Mouse (Mus musculus) gastrocnemius, postnatal 36 days (tissue): ENCODE measurements around the gene Olfr61. TPM values are rescaled to one million over a fixed set of nuclear protein-coding genes. Genes with fewer than 3 reads are reported as not detected.
"Not testable (repeated sequence)": the region's sequence is repeated elsewhere in the genome, so short reads cannot be mapped to it uniquely, and the experiment has no call there.

Experiments used
- DNase-seq, 2 experiments: peaks; one replicate each; pipeline ENCODE4 v3.0.0; 2022
- intact Hi-C: fragments of 180-260 bp; cut with DNase I; formaldehyde crosslinking; loops from one replicate; pipeline ENCODE4 v1.15.1; 2025
- long read RNA-seq, 2 experiments: library from polyadenylated mRNA; stranded (forward); transcript quantifications; one replicate each; pipeline ENCODE4 v2.0.0; 2021
- total RNA-seq, 2 experiments: library from RNA; stranded (reverse); gene quantifications; 2 replicates each; pipeline ENCODE4 v1.2.3; 2021

The Olfr61 gene
- not detected for total RNA-seq
- long read RNA-seq, experiment 1 = 0 reads
- long read RNA-seq, experiment 2 = 0 reads

DNA sequence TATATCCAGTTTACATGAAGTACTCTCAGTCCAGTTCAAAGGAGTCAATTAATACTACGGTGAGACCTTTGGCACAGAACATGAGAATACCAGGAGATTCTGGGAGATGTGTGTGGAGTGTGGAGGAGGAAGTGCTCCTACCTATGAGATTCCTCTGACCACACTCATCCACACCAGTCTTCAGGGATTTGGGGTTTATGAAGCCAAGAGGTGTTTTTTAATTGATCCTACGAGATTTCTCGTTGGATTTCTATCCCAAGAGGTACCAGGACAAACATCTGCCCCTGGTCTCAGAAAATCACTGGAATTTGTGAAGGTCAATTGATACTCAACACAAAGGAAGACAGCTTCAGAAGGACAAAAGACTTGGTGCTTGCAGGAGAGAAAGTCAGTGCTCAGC, at the start of gene Olfr61:
Olfr61 (plus strand) TSS at position 301 of the 400 bp plus-strand sequence.
- intact Hi-C loops, DNase-seq: not testable (repeated sequence)

DNA sequence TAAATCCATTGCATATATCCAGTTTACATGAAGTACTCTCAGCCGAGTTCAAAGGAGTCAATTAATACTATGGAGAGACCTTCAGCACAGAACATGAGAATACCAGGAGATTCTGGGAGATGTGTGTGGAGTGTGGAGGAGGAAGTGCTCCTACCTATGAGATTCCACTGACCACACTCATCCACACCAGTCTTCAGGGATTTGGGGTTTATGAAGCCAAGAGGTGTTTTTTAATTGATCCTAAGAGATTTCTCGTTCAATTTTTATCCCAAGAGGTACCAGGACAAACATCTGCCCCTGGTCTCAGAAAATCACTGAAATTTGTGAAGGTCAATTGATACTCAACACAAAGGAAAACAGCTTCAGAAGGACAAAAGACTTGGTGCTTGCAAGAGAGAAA, 27.8 kb upstream of the Olfr61 start, which contains the start of gene Olfr46:
Olfr46 (plus strand) TSS at position 301 of the 400 bp plus-strand sequence.
- DNase-seq, intact Hi-C loops: not testable (repeated sequence)

DNA sequence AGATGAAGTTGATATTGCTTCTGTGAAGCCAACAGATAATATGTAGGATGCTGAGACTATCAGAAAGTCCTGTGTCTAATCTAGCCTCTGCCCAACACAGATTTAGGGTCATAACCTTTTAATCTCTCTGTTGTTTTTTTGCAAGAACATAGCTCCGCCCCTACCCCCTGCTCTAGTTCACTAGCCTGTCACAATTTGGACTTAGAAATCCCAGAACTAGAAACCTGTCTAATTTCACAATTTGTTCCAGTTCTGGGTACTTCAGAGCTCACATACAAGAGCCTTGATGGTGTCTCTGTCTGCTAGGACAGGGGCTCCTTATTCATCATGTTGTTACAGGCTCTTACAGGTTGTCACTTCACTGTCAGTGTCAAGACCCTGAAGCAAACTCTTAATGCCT, 1.8 kb downstream of the Olfr61 start:
- intact Hi-C loops = no loop called here
- no peak for DNase-seq

DNA sequence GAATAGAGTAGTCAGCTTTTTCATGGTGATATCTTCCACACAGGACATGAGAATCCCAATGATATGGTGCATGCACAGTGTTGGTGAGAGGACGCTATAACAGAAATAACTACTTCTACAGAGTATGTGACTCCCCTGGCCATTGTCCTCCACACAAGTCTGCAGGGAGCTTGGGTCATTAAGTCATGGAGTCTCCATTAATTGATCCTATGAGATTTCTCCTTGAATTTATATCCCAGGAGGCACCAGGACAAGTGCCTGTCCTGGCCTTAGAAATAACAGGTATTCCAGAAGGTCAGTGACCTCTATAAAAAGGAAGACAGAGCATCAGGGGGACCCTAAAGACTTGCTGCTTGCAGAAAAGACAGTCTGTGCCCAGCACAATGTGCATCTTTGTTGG, 17.4 kb downstream of the Olfr61 start, which contains the start of gene Olfr53:
Olfr53 (plus strand) TSS at position 301 of the 400 bp plus-strand sequence.
- intact Hi-C loops = no loop called here
- no peak for DNase-seq

DNA sequence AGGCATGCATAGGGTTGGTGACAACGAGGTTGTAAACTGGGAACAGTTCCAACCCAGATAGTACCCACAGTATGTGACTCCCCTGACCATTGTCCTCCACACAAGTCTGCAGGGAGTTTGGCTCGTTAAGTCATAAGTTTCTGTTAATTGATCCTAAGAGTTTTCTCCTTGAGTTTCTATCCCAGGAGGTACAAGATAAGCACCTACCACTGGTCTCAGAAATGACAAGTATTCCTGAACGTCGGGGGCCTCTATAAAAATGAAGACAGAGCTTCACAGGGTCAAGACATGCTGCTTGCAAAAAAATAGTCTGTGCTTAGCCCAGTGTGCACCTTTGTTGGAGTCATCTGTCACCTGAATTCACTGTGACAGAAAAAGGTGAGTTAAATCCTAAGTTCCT, 30.9 kb downstream of the Olfr61 start, which contains the start of gene Olfr539:
Olfr539 (plus strand) TSS at position 301 of the 400 bp plus-strand sequence.
- no peak for DNase-seq
- intact Hi-C loops = no loop called here

DNA sequence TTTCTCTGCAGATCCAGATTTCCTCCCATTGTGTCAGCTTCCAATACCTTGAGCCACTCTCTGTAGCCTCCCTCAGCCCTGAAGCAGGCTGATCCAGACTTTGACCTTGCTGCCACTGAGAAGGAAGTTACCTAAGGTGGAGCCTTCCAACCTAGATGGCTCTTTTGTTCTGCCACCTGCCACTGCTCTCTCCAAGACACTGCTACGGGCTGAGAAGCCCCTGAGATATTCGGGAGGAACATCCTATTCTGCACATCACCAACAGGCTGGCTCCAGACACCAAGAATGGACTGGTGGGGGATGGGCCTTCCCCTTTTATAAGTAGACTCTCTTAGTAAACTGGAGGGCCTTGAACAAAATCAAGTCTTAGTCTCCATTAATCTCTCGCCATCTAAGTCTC, 41.9 kb downstream of the Olfr61 start:
- intact Hi-C loops, DNase-seq: not testable (repeated sequence)

DNA sequence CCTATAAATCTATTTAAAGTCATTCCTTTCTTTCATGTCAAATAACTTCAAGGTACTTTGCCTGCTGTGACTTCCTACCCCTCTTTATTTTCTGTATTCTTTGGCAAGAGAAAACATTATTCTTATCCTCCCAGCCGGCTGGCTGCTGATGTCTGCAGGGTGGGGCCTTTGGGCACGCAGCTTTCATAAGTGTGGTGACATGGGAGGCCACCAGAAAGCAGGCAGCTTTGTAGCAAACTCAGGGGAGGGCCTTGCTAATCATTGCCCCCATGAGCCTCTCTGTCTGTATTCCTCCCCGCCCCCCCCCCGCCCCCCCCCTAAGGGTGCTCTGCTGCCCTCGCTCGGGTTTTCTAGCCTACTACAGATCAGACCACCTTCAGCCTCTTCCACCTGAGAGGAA, 47.1 kb downstream of the Olfr61 start:
- intact Hi-C loops = no loop called here
- DNase-seq = no peak

DNA sequence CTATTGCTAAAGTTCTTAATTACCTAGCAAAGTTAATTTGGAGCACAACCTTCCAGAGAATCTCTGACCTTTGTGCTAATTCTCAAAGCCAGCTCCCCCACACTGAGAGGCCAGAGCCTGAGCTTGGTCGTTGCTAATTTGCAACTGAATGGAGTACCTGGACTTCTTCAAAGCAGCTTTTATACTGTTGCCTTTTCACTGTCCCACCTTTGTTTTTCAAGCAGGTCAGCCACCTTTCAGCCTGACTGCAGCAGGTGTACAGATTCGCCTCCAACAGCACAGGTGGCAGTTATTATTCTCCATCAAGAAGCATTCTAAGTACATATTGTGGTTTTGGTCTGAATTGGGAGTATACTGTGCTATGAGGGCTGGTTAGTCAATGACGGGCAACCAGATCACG, 50.8 kb downstream of the Olfr61 start:
- DNase-seq, intact Hi-C loops: not testable (repeated sequence)

DNA sequence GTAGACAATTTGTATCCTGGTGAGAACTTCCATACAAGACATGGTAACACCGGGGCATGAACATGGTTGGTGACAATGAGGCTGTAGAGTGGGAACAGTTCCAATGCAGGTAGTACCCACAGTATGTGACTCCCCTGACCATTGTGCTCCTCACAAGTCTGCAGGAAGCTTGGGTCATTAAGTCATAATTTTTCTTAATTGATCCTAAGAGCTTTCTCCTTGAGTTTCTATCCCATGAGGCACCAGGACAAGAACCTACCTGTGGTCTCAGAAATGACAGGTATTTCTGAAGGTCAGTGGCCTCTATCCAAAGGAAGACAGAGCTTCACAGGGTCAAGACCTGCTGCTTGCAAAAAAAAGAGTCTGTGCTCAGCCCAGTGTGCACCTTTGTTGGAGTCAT, 52.9 kb downstream of the Olfr61 start, which contains the start of gene Olfr45:
Olfr45 (plus strand) TSS at position 301 of the 400 bp plus-strand sequence.
- intact Hi-C loops = no loop called here
- no peak for DNase-seq

Other genes starting within 250 kb of the Olfr61 start
- not detected for gene Olfr531, start 226.1 kb upstream of the Olfr61 start, total RNA-seq
- not detected for gene Olfr532, start 207.3 kb upstream of the Olfr61 start, total RNA-seq
- gene Olfr533, start 165.6 kb upstream of the Olfr61 start, total RNA-seq = not detected
- not detected for gene Olfr535, start 144.8 kb upstream of the Olfr61 start, total RNA-seq
- gene Olfr536, start 121.6 kb upstream of the Olfr61 start, total RNA-seq = not detected
- not detected for gene Olfr538, start 61.1 kb upstream of the Olfr61 start, total RNA-seq
- not detected for gene Olfr46, start 27.7 kb upstream of the Olfr61 start, total RNA-seq
- not detected for gene Olfr53, start 17.5 kb downstream of the Olfr61 start, total RNA-seq
- gene Olfr539, start 31.0 kb downstream of the Olfr61 start, total RNA-seq = not detected
- gene Olfr45, start 53.0 kb downstream of the Olfr61 start, total RNA-seq = not detected
- gene Olfr541, start 68.3 kb downstream of the Olfr61 start, total RNA-seq = not detected
- gene Cyp2e1, start 134.8 kb downstream of the Olfr61 start, total RNA-seq = 10 to 100 TPM; 10.2 to 16.8 TPM
- not detected for gene Syce1, start 158.9 kb downstream of the Olfr61 start, total RNA-seq
- gene Zfp941, start 193.2 kb downstream of the Olfr61 start, total RNA-seq = under 1 TPM in 1 of 2 experiments, not detected in 1; 0.07 TPM
- gene Urah, start 206.0 kb downstream of the Olfr61 start, total RNA-seq = not detected
- not detected for gene Scgb1c1, start 216.6 kb downstream of the Olfr61 start, total RNA-seq
- gene Odf3, start 218.8 kb downstream of the Olfr61 start, total RNA-seq = not detected
- gene Gm45785, start 227.4 kb downstream of the Olfr61 start, total RNA-seq = not detected
- gene Ric8a, start 228.0 kb downstream of the Olfr61 start, total RNA-seq = 10 to 100 TPM; 12.6 to 14.9 TPM
- 1 to 10 TPM; 5.2 to 7.9 TPM for gene Bet1l, start 228.6 kb downstream of the Olfr61 start, total RNA-seq